Mouse (Mus musculus): ENCODE measurements around the gene Clcnkb. TPM values are rescaled to one million over a fixed set of nuclear protein-coding genes. Genes with fewer than 3 reads are reported as not detected.

The Clcnkb gene
- not detected in 2 replicates for polyA plus RNA-seq (2012)

DNA sequence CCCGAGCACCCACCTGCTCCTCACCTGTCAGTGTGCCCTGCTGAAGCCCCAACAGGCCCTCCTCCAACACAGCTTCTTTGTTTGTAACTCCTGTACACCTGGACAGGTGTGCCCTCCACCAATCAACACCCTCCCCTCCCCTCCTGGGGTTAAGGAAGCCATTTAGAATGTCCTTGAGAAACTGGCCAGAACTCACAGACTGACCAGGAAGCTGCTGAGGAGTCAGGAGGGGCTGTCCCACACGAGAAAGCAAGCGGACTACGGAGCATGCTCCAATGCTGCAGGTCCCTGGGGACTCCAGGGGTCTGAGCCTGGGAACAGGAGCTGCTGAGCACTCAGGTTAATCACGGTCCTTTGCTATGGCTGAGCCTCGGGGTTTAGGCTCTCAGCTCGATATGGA lies at the start of gene Clcnkb:
Gene Clcnkb, minus strand, starts transcription at position 91 of the 400 bp plus-strand sequence.
- TF ChIP-seq GATA1 (IDR thresholded peaks at IDR 0.05; ENCODE audit: low read length), result no peak

DNA sequence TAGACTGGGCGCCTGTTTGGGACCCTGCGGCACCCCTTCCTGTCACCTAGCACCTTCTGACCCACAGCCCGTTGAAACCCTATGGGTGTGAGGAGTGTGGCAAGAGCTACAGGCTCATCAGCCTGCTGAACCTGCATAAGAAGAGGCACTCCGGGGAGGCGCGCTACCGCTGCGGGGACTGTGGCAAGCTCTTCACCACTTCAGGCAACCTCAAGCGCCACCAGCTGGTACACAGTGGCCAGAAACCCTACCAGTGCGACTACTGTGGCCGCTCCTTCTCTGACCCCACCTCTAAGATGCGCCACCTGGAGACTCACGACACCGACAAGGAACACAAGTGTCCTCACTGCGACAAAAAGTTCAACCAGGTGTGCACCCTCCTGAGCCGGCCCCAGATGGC lies 48.9 kb upstream of the Clcnkb start:
- TF ChIP-seq GATA1 (IDR thresholded peaks at IDR 0.05; ENCODE audit: low read length), result no peak

DNA sequence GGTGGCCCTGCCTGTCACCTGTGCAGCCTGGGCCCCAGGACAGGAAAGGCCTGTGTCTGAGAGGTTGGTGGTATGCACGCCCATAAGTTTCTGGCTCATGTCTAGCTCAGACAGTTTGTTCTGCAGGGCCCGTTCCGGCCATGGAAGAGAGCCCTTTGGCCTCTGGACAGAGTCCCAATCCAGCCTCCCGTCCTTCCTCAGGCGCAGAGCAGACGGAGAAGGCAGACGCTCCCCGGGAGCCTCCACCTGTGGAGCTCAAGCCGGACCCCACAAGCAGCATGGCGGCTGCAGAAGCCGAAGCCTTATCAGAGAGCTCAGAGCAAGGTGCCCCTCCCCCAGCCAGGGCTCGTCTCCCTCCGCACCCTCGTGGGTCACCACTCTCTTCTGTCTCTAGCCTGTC lies 47.7 kb upstream of the Clcnkb start:
- TF ChIP-seq GATA1 (IDR thresholded peaks at IDR 0.05; ENCODE audit: low read length), result no peak

DNA sequence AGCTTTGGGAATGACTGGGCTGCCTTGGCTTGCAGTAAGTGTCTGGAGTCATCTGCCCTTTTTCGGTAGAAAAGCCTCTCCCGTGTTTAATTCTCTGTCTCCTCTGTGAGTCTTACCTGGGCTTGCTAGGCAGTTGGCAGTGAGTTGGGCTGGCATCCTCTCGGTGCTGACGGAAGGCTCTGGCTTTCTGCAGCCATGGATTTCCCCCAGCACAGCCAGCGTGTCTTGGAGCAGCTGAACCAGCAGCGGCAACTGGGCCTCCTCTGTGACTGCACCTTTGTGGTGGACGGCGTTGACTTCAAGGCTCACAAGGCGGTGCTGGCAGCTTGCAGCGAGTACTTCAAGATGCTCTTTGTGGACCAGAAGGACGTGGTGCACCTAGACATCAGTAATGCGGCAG lies 45.8 kb upstream of the Clcnkb start:
- no peak for TF ChIP-seq GATA1 (IDR thresholded peaks at IDR 0.05; ENCODE audit: low read length)

DNA sequence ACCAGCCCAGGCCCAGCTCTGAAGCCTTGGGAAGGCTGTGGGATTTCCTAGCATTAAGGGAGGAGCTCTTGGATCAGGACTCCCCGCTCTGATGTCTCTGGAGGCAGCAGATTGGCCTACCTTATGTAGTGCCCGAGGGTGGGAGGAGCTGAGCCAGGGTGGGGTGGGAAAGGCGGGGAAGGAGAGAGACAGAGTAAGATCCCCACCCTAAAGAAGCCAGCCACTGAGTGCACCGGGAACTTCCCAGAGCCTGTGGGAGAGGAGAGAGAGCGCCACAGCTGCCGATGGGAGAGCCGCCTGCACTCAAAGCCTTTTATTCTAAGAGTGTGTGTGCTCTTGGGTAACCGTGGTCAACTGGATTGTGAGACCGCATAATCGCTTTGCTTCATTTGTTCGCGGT lies 45.3 kb upstream of the Clcnkb start:
- no peak for TF ChIP-seq GATA1 (IDR thresholded peaks at IDR 0.05; ENCODE audit: low read length)

DNA sequence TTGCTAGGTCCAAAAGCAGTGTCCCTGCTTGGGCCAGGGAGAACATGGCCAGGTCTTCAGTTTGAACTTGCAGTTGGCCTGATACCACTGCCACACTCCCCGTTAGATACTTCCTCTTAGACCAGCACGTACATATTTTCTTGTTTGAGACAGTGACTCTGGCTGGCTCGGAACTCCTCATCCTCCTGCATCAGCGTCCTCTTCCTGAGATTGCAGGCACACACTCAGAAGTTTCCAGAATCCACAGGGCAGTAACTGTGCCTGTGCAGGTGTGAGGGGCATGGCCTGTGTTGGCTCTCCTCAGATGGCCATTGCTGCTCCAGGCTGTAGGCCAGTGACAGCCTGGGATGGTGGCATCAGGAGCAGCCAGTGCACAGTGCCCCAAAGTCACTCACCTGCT lies 44.7 kb upstream of the Clcnkb start:
- TF ChIP-seq GATA1 (IDR thresholded peaks at IDR 0.05; ENCODE audit: low read length), result no peak

DNA sequence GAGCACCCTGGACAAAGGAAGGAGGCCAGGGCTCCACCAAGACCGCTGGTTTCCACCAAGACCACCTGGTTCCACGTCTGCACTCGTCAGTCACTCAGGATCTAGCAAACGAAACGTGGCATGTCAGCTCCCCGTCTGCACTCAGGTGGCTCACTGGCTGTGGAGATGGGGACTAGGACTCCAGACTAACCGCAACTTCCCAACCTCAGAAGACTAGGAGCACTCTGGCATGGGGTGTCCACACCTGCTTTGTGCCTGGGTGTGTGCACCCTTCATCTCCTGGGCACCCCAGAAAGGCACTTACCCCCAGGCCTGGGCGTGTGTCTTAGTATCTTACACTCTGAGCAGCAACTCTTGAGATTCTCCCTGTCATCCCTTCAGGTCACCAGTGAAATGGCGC lies 44.0 kb upstream of the Clcnkb start:
- no peak for TF ChIP-seq GATA1 (IDR thresholded peaks at IDR 0.05; ENCODE audit: low read length)

DNA sequence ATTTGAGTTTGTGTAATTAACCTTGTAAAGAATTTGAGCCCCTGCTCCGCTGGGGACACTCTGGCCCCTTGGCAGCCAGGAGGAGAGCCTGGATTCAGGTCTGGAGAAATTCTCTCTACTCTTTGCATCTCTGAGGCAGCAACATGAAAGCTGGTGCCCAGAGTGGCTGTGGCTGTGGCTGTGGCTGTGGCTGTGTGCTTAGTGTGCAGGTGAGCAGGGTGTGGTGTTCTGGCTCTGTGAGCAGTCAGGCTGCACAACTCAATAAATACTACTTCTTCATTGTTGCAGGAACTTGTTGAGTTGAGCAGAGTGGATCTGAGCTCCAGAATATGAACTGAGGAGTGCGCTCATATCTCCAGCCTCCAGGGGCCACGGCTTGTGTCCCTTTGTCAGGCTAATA lies 43.1 kb upstream of the Clcnkb start:
- TF ChIP-seq GATA1 (IDR thresholded peaks at IDR 0.05; ENCODE audit: low read length), result no peak

DNA sequence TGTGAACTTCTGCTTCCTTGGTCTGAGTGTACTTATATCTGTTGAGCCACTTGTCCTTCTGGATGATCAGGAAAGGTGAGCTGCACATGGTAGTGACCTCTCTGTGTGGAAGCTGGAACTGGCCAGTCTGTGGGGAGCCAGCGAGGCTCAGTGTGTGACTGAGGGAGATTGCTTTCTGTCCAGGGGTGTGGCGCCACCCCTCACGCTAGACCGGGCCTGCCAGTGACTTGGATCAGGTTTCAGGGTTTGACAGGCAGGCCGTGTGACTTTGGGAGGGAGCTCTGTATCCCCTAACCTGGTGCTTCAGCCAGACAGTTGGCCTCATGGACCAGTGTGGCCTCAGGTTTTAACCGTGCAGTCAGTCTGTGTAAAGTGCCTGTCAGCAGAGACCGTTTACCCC lies 42.4 kb upstream of the Clcnkb start:
- no peak for TF ChIP-seq GATA1 (IDR thresholded peaks at IDR 0.05; ENCODE audit: low read length)

DNA sequence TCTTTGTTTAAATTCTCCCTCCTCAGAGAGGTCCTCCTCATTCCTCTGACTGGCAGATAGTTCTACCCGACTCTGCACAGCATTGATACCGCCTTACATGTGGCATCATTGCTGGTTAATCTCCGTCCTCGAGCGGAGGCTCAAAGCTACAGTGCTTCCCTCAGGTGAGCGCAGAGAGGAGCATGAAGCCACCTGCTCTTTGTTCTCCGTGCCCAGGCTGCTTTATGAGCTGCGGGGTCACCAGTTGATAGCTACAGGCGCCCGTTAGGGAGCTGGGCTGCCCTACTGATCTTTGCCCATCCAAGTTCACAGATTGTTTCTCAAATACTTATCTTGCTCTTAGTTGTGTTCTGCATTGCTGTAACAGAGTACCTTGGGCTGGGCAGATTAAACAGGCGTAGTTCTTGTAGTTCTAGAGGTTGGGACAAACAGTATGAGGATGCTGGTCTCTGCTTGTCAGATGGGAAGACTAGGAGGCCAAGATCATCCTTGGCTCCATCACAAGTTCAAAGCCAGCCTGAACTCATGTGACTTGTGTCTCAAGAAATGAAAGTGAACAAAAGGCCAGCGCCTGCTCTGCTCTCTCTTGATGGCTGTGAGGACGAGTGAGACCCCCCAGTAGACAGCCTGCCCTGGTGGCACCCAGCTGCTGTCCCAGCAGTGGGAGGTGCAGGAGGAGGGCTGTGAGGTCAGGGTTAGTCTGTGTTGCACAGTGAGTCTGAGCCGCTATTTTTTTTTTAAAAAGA lies 40.6 kb upstream of the Clcnkb start:
- no peak for TF ChIP-seq GATA1 (IDR thresholded peaks at IDR 0.05; ENCODE audit: low read length)

DNA sequence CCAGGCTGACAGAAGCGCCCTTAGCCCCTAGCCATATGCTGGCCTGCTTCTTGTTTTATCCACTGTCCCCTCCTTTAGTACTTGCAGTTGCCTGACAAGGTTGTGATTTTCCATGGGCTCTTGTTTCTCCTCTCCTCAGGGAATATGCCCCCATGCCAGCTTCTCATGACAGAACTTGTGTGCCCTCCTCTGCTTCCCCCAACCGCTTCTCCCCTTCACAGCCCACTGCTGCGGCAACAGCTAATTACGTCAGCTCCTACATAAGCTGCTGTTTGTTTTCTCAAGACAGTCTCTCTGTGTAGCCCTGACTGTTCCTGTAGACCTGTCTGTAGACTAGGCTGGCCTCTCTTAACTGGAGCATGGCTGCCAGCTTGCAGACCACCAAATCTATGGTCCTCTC lies 39.7 kb upstream of the Clcnkb start:
- no peak for TF ChIP-seq GATA1 (IDR thresholded peaks at IDR 0.05; ENCODE audit: low read length)

DNA sequence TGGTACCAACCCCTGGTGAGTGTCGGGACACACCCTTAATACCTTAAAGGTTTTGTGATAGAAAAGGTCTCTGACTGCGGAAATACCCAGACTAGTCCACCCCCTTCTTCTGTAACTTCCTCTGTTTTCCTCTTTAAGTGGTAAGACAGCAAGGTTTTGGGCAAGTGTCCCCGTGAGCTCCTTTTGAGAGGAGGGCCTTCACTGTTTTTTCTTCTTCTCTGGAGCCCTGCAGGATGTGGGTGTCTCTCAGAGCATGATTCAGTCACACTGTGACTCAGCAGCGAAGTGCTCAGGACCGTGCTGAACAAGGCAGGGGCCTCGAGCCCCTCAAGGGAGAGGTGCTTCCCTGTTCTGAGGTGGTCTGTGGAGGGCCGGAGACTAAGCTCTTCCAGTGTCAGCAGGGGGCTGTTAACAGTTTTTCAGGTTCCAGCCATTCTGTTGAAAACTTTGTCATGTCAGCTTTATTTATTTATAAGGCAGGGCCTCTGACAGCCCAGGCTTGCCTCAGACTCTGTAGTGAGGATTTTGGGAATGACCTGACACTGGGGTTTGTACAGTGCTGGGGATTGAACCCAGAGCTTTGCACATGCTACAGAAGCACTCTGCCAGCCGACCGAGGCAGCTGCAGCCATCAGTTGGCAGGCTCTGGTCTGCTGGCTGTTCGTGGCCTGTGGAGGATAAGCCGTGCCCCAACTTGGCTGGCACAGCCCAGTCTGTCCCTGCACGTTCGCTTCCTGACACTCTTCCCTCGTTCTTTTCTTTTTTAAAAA lies 39.0 kb upstream of the Clcnkb start:
- no peak for TF ChIP-seq GATA1 (IDR thresholded peaks at IDR 0.05; ENCODE audit: low read length)

DNA sequence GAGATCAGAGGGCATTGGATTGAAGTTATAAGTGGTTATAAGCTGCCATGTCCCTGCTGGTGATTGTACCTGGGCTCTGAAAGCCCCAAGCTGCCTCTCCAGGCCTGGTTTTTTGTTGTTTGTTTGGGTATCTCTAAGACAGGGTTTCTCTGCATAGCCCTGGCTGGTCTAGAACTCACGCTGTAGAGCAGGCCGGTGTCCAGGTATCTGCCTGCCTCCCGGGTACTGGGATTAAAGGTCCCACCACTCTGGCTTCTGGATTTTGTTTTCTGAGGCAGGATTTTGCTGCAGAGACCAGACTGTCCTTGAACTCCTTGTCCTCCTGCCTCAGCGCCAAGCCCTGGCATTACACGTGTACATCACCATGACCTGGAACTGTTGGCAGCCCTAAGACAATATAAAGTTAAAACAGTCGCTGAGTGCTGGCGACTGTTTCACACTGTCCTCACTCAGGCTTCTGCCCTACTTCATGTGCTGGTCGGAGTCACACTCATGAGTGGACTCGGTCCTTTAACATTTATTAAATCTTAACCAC lies 36.2 kb upstream of the Clcnkb start:
- no peak for TF ChIP-seq GATA1 (IDR thresholded peaks at IDR 0.05; ENCODE audit: low read length)

DNA sequence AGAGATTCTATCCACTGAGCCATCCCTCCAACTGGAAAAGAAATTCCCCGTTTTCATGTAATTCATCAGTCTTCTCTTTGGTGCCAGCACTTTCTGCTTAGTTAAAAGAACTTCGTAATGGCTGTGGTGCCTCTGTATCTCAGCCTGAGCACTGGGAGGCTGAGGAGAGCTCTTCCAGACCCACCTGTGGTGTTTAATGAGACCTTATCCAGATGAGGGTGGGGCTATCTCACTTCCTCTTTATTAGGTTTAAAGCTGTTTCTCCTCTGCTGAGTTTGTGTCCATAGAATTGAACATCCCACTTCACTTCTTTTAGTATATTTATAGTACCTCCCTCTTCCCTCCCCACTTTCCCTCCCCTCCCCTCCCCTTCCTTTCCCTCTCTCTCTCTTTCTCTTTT lies 35.4 kb upstream of the Clcnkb start:
- TF ChIP-seq GATA1 (IDR thresholded peaks at IDR 0.05; ENCODE audit: low read length), result no peak

DNA sequence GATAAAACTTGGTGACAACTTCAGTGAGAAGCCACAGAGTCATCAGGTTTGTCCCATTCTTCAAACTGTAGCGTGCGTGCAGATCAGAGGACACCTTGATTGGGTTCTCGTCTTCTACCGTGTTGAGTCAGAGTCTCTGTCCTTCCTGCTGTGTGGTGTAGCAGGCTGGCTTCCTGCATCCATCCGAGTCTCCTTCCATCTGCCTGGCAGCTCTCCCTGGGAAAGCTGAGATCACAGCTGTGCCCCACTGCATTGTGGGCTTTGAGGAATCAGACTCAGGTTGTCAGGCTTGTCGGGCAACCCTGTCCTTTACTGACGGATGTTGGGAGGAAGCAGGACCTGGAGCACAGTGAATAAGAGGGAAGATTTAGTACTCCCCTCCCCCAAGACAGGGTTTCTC lies 30.4 kb upstream of the Clcnkb start:
- no peak for TF ChIP-seq GATA1 (IDR thresholded peaks at IDR 0.05; ENCODE audit: low read length)

DNA sequence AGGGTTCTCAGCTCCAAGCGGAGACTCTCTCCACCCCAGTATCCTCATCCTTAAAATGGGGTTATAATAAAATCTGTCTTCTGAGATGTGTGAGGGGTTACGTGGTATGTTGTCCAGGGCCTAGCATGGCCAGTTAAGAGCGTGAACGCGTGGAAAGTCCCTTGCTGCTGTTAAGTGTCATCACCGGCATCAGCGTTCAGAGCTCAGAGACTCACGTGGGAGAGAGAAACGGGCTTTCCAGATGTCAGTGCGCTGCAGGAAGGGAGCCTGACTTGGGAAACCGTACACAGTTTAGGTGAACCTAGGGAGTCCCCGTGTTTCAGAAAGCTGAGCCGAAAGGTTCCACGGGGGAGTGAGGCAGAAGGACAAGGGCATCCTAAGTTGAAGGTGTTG lies 29.5 kb upstream of the Clcnkb start:
- no peak for TF ChIP-seq GATA1 (IDR thresholded peaks at IDR 0.05; ENCODE audit: low read length)
